Comparison of ENCODE assay signal across 10 mouse cellular contexts in the genomic region with DNA sequence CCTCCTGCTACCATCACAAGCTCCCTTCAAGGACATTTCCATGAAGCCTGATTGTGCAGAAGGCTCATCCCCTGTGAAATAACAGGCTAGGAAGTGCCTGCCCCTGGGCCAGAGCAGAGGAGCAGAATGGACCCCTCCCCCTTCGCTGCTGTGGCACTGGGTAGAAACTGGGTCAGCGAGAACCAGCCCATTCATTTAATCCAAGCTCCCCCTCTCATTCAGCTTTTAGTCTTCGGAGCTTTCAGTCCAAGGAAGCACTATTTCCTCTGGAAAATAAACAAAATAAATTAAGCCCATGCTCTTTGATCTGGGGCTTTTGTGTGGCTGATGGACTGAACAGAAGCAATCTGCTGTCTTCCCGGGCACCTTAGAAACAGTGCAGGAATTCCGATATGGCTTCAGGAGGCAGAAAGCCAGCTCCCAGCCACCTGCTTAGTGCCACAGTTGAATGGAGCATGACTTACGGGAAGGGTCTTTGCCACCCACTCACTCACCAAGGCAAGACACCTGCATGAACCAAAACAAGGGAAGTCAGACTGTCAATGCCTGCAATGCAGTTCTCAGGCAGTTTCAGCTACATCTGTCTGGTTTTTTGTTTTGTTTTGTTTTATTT.
DNase-seq lines count a peak whose midpoint lies in the region; ATAC-seq lines count a peak whose summit lies in the region.
"Had no signal": no experiment of that assay in that cellular context is flagged by ENCODE, and none has a peak within 500 bp of the region (broad histone marks: within the 10 kb centered on the region; RNA-seq: fewer than 3 reads in every experiment).

No protein-coding gene starts in this region.

- no peaks in the 10 kb centered on the region for H3K9me3 ChIP-seq in hindbrain, embryonic 13.5 days
- H3K9me3 ChIP-seq in hindbrain, embryonic 12.5 days (replicated peaks): no peaks in the 10 kb centered on the region
- no peaks in the 10 kb centered on the region for H3K9me3 ChIP-seq in hindbrain, embryonic 16.5 days (ENCODE audit: control insufficient read depth, low read length)
- H3K9me3 ChIP-seq: embryonic facial prominence, embryonic 12.5 days; limb, embryonic 12.5 days had no signal

- H3K4me3 ChIP-seq in hindbrain, embryonic 13.5 days: no peak overlapping the region
- no peak overlapping the region for H3K4me3 ChIP-seq in hindbrain, embryonic 12.5 days
- H3K4me3 ChIP-seq in hindbrain, embryonic 16.5 days (ENCODE audit: low read length): no peak overlapping the region
- H3K4me3 ChIP-seq: embryonic facial prominence, embryonic 12.5 days; limb, embryonic 12.5 days had no signal

- H3K27me3 ChIP-seq in hindbrain, embryonic 13.5 days: no peaks in the 10 kb centered on the region
- no peaks in the 10 kb centered on the region for H3K27me3 ChIP-seq in hindbrain, embryonic 12.5 days
- H3K27me3 ChIP-seq in hindbrain, embryonic 16.5 days (replicated peaks; ENCODE audit: control insufficient read depth, insufficient read depth, low read length): no peaks in the 10 kb centered on the region
- H3K27me3 ChIP-seq: embryonic facial prominence, embryonic 12.5 days; limb, embryonic 12.5 days had no signal

- peak overlapping the region; percentile 66 for H3K27ac ChIP-seq in hindbrain, embryonic 13.5 days
- H3K27ac ChIP-seq in hindbrain, embryonic 12.5 days: no peak overlapping the region
- H3K27ac ChIP-seq in hindbrain, embryonic 16.5 days (ENCODE audit: low read depth, low read length): peak overlapping the region; percentile 55
- H3K27ac ChIP-seq: embryonic facial prominence, embryonic 12.5 days; limb, embryonic 12.5 days had no signal

- peak; percentile 52 for DNase-seq in right cerebral cortex, adult 18-20 months
- DNase-seq in right cerebral cortex, postnatal 25 days: no peak
- DNase-seq in right cerebral cortex, postnatal 4 days: peak; percentile 34
- DNase-seq in urinary bladder, postnatal 14 days (ENCODE audit: low spot score): no peak
- no peak for DNase-seq in ovary, postnatal 14 days (ENCODE audit: low spot score)

- H3K36me3 ChIP-seq in hindbrain, embryonic 13.5 days: no peaks in the 10 kb centered on the region
- no peaks in the 10 kb centered on the region for H3K36me3 ChIP-seq in hindbrain, embryonic 12.5 days
- H3K36me3 ChIP-seq in hindbrain, embryonic 16.5 days (ENCODE audit: control insufficient read depth, insufficient read depth, low read length): no peaks in the 10 kb centered on the region
- H3K36me3 ChIP-seq: embryonic facial prominence, embryonic 12.5 days; limb, embryonic 12.5 days had no signal

- H3K9ac ChIP-seq in hindbrain, embryonic 13.5 days: no peak overlapping the region; the same call in 1 of the 2 replicates
- no peak overlapping the region for H3K9ac ChIP-seq in hindbrain, embryonic 12.5 days
- H3K9ac ChIP-seq in hindbrain, embryonic 16.5 days (ENCODE audit: low read depth, low read length): 0 out of 2 replicates have a peak overlapping the region, but pooled peaks have one; percentile 35
- H3K9ac ChIP-seq: embryonic facial prominence, embryonic 12.5 days; limb, embryonic 12.5 days had no signal

- H3K4me2 ChIP-seq in hindbrain, embryonic 13.5 days: peak overlapping the region; percentile 21
- no peak overlapping the region for H3K4me2 ChIP-seq in hindbrain, embryonic 12.5 days (replicated peaks)
- peak overlapping the region; percentile 7; the same call in 1 of the 2 replicates for H3K4me2 ChIP-seq in hindbrain, embryonic 16.5 days (ENCODE audit: low read length)
- H3K4me2 ChIP-seq: embryonic facial prominence, embryonic 12.5 days; limb, embryonic 12.5 days had no signal

- WGBS in hindbrain, embryonic 13.5 days: 16% methylated on average over 6 of the region's 6 CpGs
- 35% methylated on average over 6 of the region's 6 CpGs for WGBS in hindbrain, embryonic 12.5 days
- 11% methylated on average over 6 of the region's 6 CpGs for WGBS in hindbrain, embryonic 16.5 days

- peaks cover 15% of the 10 kb centered on the region for H3K4me1 ChIP-seq in hindbrain, embryonic 13.5 days (replicated peaks)
- peaks cover 12% of the 10 kb centered on the region; the same call in 1 of the 2 replicates for H3K4me1 ChIP-seq in hindbrain, embryonic 12.5 days
- H3K4me1 ChIP-seq in hindbrain, embryonic 16.5 days (ENCODE audit: control insufficient read depth, insufficient read depth, low read depth, low read length): peaks cover 12% of the 10 kb centered on the region
- H3K4me1 ChIP-seq: embryonic facial prominence, embryonic 12.5 days; limb, embryonic 12.5 days had no signal

- ATAC-seq in hindbrain, embryonic 13.5 days (ENCODE audit: low FRiP score): peak; percentile 61
- no peak for ATAC-seq in hindbrain, embryonic 12.5 days (ENCODE audit: low FRiP score)
- peak; percentile 86 for ATAC-seq in hindbrain, embryonic 16.5 days

Comparison
In these comparisons a context has a peak if more than half of its experiments do, and no peak if none do; other contexts are left out.
1. DNase-seq: peak in right cerebral cortex, adult 18-20 months (single experiment) and right cerebral cortex, postnatal 4 days (single experiment); none in right cerebral cortex, postnatal 25 days (single experiment), urinary bladder, postnatal 14 days (single experiment) and ovary, postnatal 14 days (single experiment).